Mouse (Mus musculus) midbrain, embryonic 13.5 days (tissue): ENCODE data around the gene Suox. TPM values are rescaled to one million over a fixed set of nuclear protein-coding genes. Genes with fewer than 3 reads are reported as not detected.
A peak's percentile ranks its signal among the peaks of the same experiment; 100 is the strongest.
"Not testable (repeated sequence)": the region's sequence is repeated elsewhere in the genome, so short reads cannot be mapped to it uniquely, and the experiment has no call there.

Experiments used
- ATAC-seq: fragments of 200-750 bp; cut with Nextera tagmentation; 2 replicates; pipeline ENCODE4 v1.8.0; 2017; ENCODE audit warnings: mild to moderate bottlenecking, moderate TSS enrichment, moderate library complexity
- H3K27ac ChIP-seq: fragments of 300-500 bp; sonication (generic); 2 replicates; pipeline ENCODE4 v1.5.1; 2015; ENCODE audit warnings: inconsistent platforms, mild to moderate bottlenecking, moderate library complexity
- H3K27me3 ChIP-seq: fragments of 300-500 bp; sonication (generic); 2 replicates; pipeline ENCODE4 v1.6.1; 2015; ENCODE audit warnings: mild to moderate bottlenecking, inconsistent platforms
- H3K36me3 ChIP-seq: fragments of 300-500 bp; sonication (generic); 2 replicates; pipeline ENCODE4 v1.6.1; 2015; ENCODE audit warnings: mild to moderate bottlenecking, inconsistent platforms
- H3K4me1 ChIP-seq: fragments of 300-500 bp; sonication (generic); replicated peaks from 2 replicates; pipeline ENCODE4 v1.6.1; 2015; ENCODE audit warnings: inconsistent platforms
- H3K4me2 ChIP-seq: fragments of 300-500 bp; sonication (generic); replicated peaks from 2 replicates; pipeline ENCODE4 v1.6.1; 2015; ENCODE audit warnings: moderate library complexity, mild to moderate bottlenecking, inconsistent platforms
- H3K4me3 ChIP-seq: fragments of 300-500 bp; sonication (generic); replicated peaks from 2 replicates; pipeline ENCODE4 v1.5.1; 2015; ENCODE audit warnings: mild to moderate bottlenecking, inconsistent platforms
- H3K9ac ChIP-seq: fragments of 300-500 bp; sonication (generic); replicated peaks from 2 replicates; pipeline ENCODE4 v1.6.1; 2015; ENCODE audit warnings: mild to moderate bottlenecking, inconsistent platforms
- H3K9me3 ChIP-seq: fragments of 300-500 bp; sonication (generic); 2 replicates; pipeline ENCODE4 v1.6.1; 2016; ENCODE audit warnings: mild to moderate bottlenecking, inconsistent platforms
- WGBS: fragments of 180-500 bp; shearing (Covaris S2); methylation state at CpG from one replicate; pipeline ENCODE4 v1.1.7; 2015; 5-methylcytosine and 5-hydroxymethylcytosine counted together
- polyA plus RNA-seq: library from polyadenylated mRNA; unstranded; fragments of >200 nt; fragmentation: Nextera tagmentation; extraction: Ambion mirVana; gene quantifications from 2 replicates; pipeline ENCODE4 v1.2.1, GENCODE M21; 2015

Gene Suox
- polyA plus RNA-seq, result 13.0 and 13.7 TPM in 2 replicates

DNA sequence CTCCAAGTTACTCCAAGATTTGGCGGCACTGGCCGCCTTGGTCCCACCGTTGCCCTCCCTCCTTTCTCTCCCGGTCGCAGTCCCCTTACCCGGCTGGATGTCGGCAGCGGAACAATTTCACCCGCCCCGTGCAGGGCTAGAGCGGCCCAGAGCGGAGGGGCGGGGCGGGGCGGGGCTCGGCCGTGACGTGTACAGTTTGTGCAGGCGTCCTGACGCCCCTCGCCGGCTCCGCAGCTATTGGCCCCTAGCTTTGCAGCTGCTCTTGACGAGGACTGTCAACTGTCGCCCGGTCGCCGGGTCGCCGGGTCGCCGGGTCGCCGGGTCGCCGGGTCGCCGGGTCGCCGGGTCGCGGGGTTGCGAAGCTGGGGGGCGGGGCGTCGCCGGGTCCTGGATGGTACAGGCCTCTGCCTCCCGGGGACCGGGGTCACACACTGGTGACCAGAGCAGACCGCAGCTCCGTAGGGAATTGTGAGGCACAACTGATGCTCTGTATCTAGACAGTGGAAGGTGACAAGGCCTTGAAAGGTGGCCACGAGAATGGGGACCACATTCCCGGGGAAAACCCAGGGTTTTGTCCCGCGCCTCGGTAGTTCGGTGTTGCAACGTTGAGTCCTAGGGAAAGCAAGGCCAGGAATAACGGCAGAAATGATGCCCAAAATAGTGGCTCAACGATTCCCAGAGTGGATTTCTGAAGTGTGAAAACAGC, at the start of gene Suox:
Gene Suox, minus strand, starts transcription at position 311 of the 706 bp plus-strand sequence.
- H3K4me1 ChIP-seq, result peaks cover 17% of the 10 kb centered on the region
- H3K36me3 ChIP-seq, result peaks cover 16% of the 10 kb centered on the region; the same call in 1 of the 2 replicates
- WGBS, result under 1% methylated on average over 60 of the region's 60 CpGs
- peak within 1 kb of the TSS; percentile 84 for H3K4me2 ChIP-seq
- peak within 1 kb of the TSS; percentile 30 for H3K27ac ChIP-seq
- peak within 1 kb of the TSS; percentile 75 for H3K9ac ChIP-seq
- H3K27me3 ChIP-seq, result no peaks in the 10 kb centered on the region; the same call in 1 of the 2 replicates
- peak; percentile 96 for ATAC-seq
- H3K4me3 ChIP-seq, result peak within 1 kb of the TSS; percentile 63
- no peaks in the 10 kb centered on the region for H3K9me3 ChIP-seq

DNA sequence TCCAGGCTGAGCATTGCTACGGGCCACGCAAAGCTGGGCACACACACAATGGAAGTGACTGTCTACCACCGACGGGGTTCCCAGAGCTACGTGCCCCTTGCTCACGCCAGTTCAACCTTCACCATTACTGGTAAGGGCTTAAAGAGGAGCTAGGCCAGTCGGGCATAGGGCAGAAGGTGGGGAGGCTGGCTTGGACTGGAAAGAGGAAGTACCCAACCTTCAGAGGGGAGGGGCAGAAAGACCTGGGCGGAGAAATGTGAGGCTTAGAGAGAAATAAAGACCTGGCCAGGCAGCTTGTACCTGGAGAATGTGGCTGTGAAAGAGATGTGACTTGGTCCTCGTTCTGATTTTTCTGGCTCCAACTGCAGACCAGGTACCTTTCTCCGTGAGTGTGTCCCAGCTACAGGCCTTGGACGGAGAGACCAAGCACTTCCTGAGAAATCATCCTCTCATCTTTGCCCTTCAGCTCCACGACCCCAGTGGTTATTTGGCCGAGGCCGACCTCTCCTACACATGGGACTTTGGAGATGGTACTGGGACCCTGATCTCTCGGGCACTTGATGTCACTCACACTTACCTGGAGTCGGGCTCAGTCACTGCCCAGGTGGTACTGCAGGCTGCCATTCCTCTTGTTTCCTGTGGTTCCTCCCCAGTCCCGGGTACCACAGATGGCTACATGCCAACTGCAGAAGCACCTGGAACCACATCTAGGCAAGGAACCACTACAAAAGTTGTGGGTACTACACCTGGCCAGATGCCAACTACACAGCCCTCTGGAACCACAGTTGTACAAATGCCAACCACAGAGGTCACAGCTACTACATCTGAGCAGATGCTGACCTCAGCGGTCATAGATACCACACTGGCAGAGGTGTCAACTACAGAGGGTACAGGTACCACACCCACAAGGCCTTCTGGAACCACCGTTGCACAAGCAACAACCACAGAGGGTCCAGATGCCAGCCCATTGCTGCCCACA, 42.0 kb upstream of the Suox start:
- H3K4me3 ChIP-seq, result no peak overlapping the region
- H3K4me2 ChIP-seq, result no peak overlapping the region
- H3K36me3 ChIP-seq, result no peaks in the 10 kb centered on the region
- ATAC-seq, result no peak
- H3K27ac ChIP-seq, result no peak overlapping the region
- H3K9ac ChIP-seq, result no peak overlapping the region
- no peaks in the 10 kb centered on the region for H3K27me3 ChIP-seq
- WGBS, result 85% methylated on average over 19 of the region's 19 CpGs
- H3K9me3 ChIP-seq, result no peaks in the 10 kb centered on the region
- no peaks in the 10 kb centered on the region for H3K4me1 ChIP-seq

DNA sequence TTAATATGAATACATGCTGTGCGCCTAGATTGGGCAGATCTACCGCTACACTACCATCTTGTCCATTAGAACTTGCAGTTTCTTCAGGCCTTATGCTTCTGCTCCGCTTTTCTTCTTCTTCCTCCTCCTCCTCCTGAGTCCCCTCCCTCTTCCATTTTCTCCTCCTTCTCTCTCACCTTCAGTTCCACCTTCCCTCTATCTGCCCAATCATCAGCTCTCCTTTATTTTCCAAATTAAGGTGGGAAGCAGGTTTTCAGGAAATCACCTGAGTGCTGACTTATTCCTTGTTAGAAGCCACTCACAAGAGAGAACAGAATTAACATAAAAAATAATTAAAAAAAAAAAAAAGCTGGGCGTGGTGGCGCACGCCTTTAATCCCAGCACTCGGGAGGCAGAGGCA, 37.4 kb upstream of the Suox start:
- not testable (repeated sequence) for H3K4me1 ChIP-seq, ATAC-seq, H3K4me2 ChIP-seq, H3K9me3 ChIP-seq, H3K27me3 ChIP-seq, H3K9ac ChIP-seq, H3K27ac ChIP-seq, H3K4me3 ChIP-seq, H3K36me3 ChIP-seq
- WGBS, result 96% methylated on average over 7 of the region's 7 CpGs

DNA sequence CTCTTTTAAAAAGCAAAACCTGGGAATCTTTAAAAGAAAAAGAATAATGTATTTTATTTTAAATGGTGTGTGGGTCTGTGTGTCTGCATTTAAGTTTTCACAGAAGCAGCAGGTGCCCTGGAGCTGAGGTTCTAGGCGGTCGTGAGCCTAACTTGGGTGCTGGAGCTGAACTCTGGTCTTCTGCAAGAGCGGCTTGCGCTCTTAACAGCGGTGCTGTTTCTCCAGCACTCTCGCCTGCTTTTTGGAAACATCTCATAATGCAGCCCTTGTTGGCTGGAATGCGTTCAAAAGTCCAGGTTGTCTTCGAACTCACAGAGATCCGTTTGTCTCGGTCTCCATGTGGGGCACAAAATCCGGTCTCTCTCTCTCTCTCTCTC, 31.4 kb upstream of the Suox start:
- WGBS, result 11% methylated on average over 11 of the region's 11 CpGs

DNA sequence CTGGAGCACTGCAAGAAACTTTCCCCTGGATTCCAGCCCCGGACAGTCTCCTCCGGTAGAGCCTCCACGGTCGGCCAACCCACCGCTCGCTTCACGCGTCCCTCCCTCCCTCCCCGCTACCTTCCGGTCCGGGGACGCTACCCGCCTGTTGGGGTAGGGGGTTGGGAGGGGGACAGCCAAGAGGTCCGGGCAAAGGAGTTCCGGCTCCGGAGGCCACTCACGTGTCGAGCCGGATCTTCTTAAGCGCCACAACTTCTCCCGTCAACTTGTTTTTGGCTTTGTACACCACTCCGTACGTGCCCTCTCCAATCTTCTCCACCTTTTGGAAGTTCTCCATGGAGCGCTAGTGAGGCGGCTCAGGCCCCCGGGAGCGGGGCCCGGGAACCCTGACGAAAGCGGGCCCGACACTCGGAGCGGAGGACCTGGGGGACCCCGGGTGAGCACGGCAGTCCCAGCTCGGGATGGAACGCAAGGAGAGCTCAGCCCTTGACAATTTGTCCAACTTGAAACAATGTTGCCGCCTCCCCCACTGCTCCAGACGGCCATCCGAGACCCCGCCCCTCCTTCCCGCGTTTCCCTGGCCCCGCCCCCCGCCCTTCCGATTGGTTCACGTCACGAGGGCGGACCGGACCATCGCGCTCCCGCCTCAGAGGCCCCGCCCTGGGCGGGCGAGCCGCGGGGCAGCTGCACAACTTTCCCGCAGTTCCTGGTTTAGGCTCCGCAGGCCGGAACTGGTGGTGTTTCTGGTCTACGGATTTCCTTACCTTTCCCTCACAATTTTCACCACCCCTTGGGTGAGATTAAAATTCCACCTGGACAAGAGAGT, 30.8 kb upstream of the Suox start, which contains the start of gene Cdk2:
Gene Cdk2, minus strand, starts transcription at position 541 of the 826 bp plus-strand sequence.
- Histone ChIP-seq H3K9me3 (no peaks in the 10 kb centered on the region), H3K27me3 (peaks cover 3% of the 10 kb centered on the region; the same call in 1 of the 2 replicates), H3K27ac (peak within 1 kb of the TSS; percentile 68), H3K9ac (peak within 1 kb of the TSS; percentile 71), H3K4me2 (peak within 1 kb of the TSS; percentile 89), H3K4me1 (peaks cover 16% of the 10 kb centered on the region), H3K36me3 (0 out of 2 replicates have a peak, but pooled peaks cover 3% of the 10 kb centered on the region), H3K4me3 (peak within 1 kb of the TSS; percentile 73)
- WGBS, result under 1% methylated on average over 62 of the region's 62 CpGs
- ATAC-seq, result peak; percentile 95

More for the DNA sequence above, 31.4 kb upstream of the Suox start:
- Histone ChIP-seq H3K27ac (no peak overlapping the region), H3K36me3 (0 out of 2 replicates have a peak, but pooled peaks cover 3% of the 10 kb centered on the region), H3K4me1 (peaks cover 16% of the 10 kb centered on the region), H3K27me3 (peaks cover 3% of the 10 kb centered on the region; the same call in 1 of the 2 replicates), H3K4me2 (peak overlapping the region; percentile 89), H3K9me3 (no peaks in the 10 kb centered on the region), H3K4me3 (peak overlapping the region; percentile 73), H3K9ac (peak overlapping the region; percentile 51)
- ATAC-seq, result peak; percentile 58

DNA sequence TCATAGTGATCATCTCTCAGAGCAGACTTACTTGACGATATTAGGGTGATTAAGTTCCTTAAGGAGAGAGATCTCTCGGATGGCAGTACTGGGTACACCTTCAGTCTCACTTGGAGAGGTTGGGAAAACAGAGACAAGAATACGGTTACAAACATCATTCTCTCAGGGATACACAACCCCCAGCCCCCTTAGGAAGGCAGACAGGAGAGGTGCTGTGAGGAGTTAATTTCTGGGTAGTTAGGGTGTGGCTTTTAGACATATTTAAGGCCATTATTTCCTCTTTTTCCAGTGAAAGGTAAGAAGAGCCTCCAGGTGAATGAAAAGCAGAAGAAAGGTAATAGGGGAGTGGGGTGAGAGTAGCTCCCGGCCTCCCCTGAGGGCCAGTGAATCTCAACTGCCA, 30.0 kb upstream of the Suox start, which contains the start of gene Pmel:
Gene Pmel, plus strand, starts transcription at position 301 of the 400 bp plus-strand sequence.
- Histone ChIP-seq H3K9ac (peak within 1 kb of the TSS; percentile 71), H3K27me3 (peaks cover 3% of the 10 kb centered on the region; the same call in 1 of the 2 replicates), H3K27ac (peak within 1 kb of the TSS; percentile 68), H3K36me3 (0 out of 2 replicates have a peak, but pooled peaks cover 3% of the 10 kb centered on the region), H3K4me1 (peaks cover 16% of the 10 kb centered on the region), H3K4me3 (peak within 1 kb of the TSS; percentile 73), H3K4me2 (peak within 1 kb of the TSS; percentile 89), H3K9me3 (no peaks in the 10 kb centered on the region)
- 17% methylated on average over 4 of the region's 4 CpGs for WGBS
- ATAC-seq, result no peak

DNA sequence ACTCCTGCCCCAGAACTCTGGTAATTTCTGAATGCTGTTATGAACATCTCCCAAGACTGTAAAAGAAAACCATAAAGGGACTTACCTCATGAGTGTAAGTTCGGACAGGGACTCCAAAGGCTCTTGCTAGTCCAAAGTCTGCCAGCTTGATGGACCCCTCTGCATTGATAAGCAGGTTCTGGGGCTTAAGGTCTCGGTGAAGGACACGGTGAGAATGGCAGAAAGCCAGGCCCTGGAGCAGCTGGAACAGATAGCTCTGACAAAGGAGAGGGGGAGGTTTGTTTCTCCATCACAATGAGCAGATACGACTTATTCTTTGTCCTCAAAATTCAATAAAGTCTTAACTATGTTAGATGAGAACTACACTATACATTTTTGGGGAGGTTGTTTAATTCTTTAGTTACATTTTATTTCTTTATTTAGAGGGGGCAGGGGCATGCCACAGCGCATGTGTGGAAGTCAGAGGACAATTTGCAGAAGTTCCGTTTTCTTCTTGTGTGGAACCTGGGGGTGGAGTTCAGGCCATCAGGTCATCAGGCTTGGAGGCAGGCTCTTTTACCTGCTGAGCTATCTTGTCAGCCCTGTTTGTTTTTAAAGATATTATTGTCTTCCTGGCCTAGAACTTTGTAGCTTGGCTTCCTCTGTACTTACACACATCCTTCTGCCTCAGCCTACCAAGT, 28.6 kb upstream of the Suox start:
- H3K4me3 ChIP-seq, result no peak overlapping the region
- 0 out of 2 replicates have a peak, but pooled peaks cover 3% of the 10 kb centered on the region for H3K36me3 ChIP-seq
- 84% methylated on average over 6 of the region's 6 CpGs for WGBS
- no peaks in the 10 kb centered on the region for H3K9me3 ChIP-seq
- H3K4me2 ChIP-seq, result no peak overlapping the region
- peaks cover 16% of the 10 kb centered on the region for H3K4me1 ChIP-seq
- H3K27me3 ChIP-seq, result peaks cover 3% of the 10 kb centered on the region; the same call in 1 of the 2 replicates
- ATAC-seq, result no peak
- H3K9ac ChIP-seq, result no peak overlapping the region
- no peak overlapping the region for H3K27ac ChIP-seq

DNA sequence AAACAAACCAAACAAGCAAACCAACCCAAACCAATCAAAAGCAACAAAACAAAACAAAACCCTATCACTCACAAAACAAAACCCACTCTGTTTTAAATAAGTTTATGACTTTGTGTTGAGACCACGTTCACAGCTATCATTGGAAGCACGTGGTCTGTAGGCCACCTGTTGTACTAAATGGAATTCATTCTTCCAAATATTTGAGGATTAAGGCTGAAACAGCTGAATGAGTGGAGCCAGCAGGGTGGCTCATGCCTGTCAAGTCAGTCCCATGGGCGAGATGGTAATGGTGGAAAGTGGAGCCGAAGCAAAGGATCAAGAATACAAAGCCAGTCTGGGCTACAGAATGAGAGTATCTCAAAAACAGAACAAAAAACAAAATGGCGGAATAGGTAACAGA, 26.8 kb upstream of the Suox start:
- ATAC-seq, result no peak
- Histone ChIP-seq H3K9ac (no peak overlapping the region), H3K4me3 (no peak overlapping the region), H3K4me1 (peaks cover 19% of the 10 kb centered on the region), H3K27ac (no peak overlapping the region), H3K36me3 (0 out of 2 replicates have a peak, but pooled peaks cover 3% of the 10 kb centered on the region), H3K4me2 (no peak overlapping the region), H3K27me3 (no peaks in the 10 kb centered on the region), H3K9me3 (no peaks in the 10 kb centered on the region)
- 76% methylated on average over 5 of the region's 5 CpGs for WGBS

DNA sequence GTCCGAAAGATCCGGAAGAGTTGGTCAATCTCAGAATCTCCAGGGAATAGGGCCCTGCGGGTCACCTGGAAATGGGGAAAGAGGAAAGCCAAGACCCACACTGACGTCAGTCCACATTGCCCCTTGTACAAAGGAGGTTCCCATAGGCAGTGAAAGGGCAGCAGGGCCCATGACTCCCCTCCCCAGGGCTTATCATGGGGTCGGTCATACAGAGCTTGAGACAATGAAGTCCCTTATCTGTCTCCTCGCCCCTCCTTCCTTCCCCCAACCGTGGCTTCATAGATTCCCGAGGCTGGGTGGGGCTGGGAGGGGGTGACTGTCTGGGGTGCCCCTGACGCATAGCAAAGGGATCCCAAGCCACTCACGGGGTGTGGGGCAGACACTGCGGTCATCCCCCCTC, 25.7 kb upstream of the Suox start:
- H3K9ac ChIP-seq, result no peak overlapping the region
- no peak overlapping the region for H3K4me3 ChIP-seq
- peaks cover 23% of the 10 kb centered on the region for H3K4me1 ChIP-seq
- H3K9me3 ChIP-seq, result no peaks in the 10 kb centered on the region
- H3K4me2 ChIP-seq, result no peak overlapping the region
- 0 out of 2 replicates have a peak, but pooled peaks cover 3% of the 10 kb centered on the region for H3K36me3 ChIP-seq
- no peak for ATAC-seq
- WGBS, result 88% methylated on average over 11 of the region's 11 CpGs
- no peak overlapping the region for H3K27ac ChIP-seq
- no peaks in the 10 kb centered on the region for H3K27me3 ChIP-seq

DNA sequence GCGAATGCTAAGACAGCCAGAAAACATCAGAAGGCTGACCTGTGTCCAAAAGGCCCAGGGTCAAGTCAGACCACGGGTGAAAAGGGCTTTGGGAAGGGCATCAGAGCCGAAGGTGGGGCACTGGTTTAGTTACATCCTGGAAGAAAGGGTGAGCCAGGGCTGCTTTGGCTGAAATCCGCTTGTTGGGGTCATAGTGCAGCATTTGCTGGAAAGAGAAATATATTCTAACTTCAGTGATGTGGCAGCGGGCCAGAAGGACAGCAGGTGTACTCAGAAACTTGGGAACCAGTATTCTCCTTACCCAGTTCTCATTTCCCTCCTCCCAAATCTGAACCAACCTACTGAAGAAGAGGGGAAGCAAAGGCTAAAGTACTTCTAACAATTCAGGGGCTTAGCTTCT, 25.1 kb upstream of the Suox start:
- Histone ChIP-seq H3K4me3 (no peak overlapping the region), H3K4me1 (peaks cover 22% of the 10 kb centered on the region), H3K9ac (no peak overlapping the region), H3K4me2 (no peak overlapping the region), H3K27ac (no peak overlapping the region), H3K9me3 (no peaks in the 10 kb centered on the region), H3K36me3 (0 out of 2 replicates have a peak, but pooled peaks cover 3% of the 10 kb centered on the region), H3K27me3 (no peaks in the 10 kb centered on the region)
- whole genome bisulfite sequencing, result 84% methylated on average over 5 of the region's 5 CpGs
- no peak for ATAC-seq
